Mouse (Mus musculus): ENCODE data around the gene Slc23a4.

GRCm38 (mm10) chr6:34921941-34922340, 66.3 kb downstream of the Slc23a4 start:
- TF ChIP-seq POLR2A (IDR thresholded peaks at IDR 0.05; ENCODE audit: low read depth, low read length) (no peak), CTCF (IDR thresholded peaks at IDR 0.05; ENCODE audit: extremely low read depth, insufficient read length, insufficient replicate concordance, low read depth, low read length) (peak; percentile 59; the same call in 1 of the 2 replicates)

All from small intestine, adult 2 months (tissue).